Mouse (Mus musculus) forebrain, embryonic 10.5 days (tissue): ENCODE results near the gene Dnajc24. TPM values are rescaled to one million over a fixed set of nuclear protein-coding genes. Genes with fewer than 3 reads are reported as not detected.

Experiments used
- DNase-seq: peaks from one replicate; pipeline ENCODE4 v3.0.0-alpha.2; 2017; ENCODE audit warnings: low spot score; ENCODE audit errors: extremely low spot score
- H3K27ac ChIP-seq: fragments of 300-500 bp; sonication (generic); 2 replicates; pipeline ENCODE4 v1.5.1; 2016; ENCODE audit warnings: mild to moderate bottlenecking
- H3K27me3 ChIP-seq: fragments of 300-500 bp; sonication (generic); 2 replicates; pipeline ENCODE4 v1.6.1; 2016; ENCODE audit warnings: mild to moderate bottlenecking; ENCODE audit not compliant: poor library complexity, severe bottlenecking
- H3K36me3 ChIP-seq: fragments of 300-500 bp; sonication (generic); replicated peaks from 2 replicates; pipeline ENCODE4 v1.6.1; 2016; ENCODE audit warnings: mild to moderate bottlenecking, moderate library complexity
- H3K4me1 ChIP-seq: fragments of 300-500 bp; sonication (generic); 2 replicates; pipeline ENCODE4 v1.6.1; 2016
- H3K4me3 ChIP-seq: fragments of 300-500 bp; sonication (generic); 2 replicates; pipeline ENCODE4 v1.5.1; 2016; ENCODE audit warnings: mild to moderate bottlenecking, moderate library complexity
- H3K9me3 ChIP-seq: fragments of 300-500 bp; sonication (generic); 2 replicates; pipeline ENCODE4 v1.6.1; 2016; ENCODE audit warnings: mild to moderate bottlenecking, moderate library complexity
- WGBS: fragments of 180-500 bp; shearing (Covaris S2); methylation state at CpG from one replicate; pipeline ENCODE4 v1.1.7; 2016; 5-methylcytosine and 5-hydroxymethylcytosine counted together
- polyA plus RNA-seq: library from polyadenylated mRNA; unstranded; fragments of >200 nt; fragmentation: Nextera tagmentation; extraction: Ambion mirVana; gene quantifications from 2 replicates; pipeline ENCODE4 v1.2.1, GENCODE M21; 2016

Dnajc24 gene
- polyA plus RNA-seq = 60.7 TPM in 2 replicates

DNA sequence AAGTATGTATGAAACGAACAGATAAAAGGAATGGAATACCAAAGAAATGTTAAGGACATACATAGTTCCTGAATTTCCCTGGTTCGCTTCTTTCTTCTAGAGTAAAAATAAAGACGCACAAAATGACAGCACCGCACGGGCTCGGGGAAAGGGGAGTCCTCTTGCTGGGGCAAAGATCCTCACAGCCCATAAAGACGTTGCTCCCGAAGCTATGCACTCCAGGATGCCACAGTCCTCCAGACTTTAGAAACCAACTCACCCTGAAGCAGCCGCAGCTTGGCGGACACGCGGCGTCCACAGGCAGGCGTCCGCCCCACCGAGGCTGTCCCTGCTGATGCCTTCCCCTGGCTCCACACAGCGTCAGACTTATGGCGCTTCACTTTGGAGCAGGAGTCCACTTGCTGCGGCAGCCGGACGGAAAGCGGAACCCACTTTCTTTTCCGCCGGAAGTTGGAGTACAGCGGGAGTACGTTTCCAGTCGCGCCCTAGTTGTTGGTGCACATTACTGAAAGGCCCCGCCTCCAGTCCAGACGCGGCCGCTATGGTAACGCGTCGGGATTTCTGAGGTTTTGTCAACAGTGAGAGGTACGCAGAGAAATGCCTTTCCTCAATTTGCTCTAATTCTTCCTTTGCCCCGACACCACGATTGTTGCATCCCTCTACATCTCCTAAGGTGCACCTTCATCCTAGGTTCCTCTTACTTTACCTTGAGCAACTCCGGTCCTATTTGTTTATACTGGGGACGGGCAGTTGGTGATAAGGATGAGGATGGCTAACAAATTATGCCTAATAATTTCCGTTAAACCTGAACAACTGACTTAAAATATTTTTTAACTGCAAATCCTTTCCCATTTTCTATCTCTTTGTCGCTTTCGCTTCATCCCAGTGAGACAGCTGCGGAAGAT, at the start of gene Dnajc24:
Gene Dnajc24, minus strand, starts transcription at position 715 of the 905 bp plus-strand sequence.
- 2% methylated on average over 44 of the region's 44 CpGs for WGBS
- peak; percentile 94 for DNase-seq
- H3K27ac ChIP-seq = peak within 1 kb of the TSS; percentile 92

DNA sequence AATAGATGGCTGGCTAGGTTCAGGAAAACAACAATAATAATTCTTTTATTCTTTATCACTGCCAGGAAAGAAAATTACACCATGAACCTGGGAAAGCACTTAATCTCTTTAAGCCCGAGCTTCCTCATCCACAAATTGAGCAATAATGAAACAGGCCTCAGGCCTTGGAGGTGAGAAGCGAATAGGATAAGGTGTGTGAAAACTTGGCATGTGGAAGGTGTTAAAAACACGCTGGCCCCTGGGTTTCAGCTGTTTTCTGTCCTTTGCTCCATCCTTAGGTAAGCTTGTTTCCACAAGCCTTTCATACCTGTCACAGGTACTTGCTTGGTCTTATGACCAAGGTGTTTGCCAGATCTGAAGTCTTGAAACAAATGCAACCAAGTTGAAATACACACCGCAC, 43.3 kb upstream of the Dnajc24 start:
- H3K4me3 ChIP-seq = no peak overlapping the region
- DNase-seq = no peak
- no peaks in the 10 kb centered on the region for H3K9me3 ChIP-seq
- H3K27me3 ChIP-seq = no peaks in the 10 kb centered on the region; the same call in 1 of the 2 replicates
- peaks cover 23% of the 10 kb centered on the region for H3K4me1 ChIP-seq
- 80% methylated on average over 4 of the region's 4 CpGs for WGBS
- no peak overlapping the region for H3K27ac ChIP-seq
- H3K36me3 ChIP-seq = no peaks in the 10 kb centered on the region

More for the DNA sequence above, at the start of gene Dnajc24:
- H3K4me1 ChIP-seq = peaks cover 14% of the 10 kb centered on the region
- H3K27me3 ChIP-seq = no peaks in the 10 kb centered on the region
- peak within 1 kb of the TSS; percentile 90 for H3K4me3 ChIP-seq
- H3K9me3 ChIP-seq = no peaks in the 10 kb centered on the region
- peaks cover 8% of the 10 kb centered on the region; the same call in 1 of the 2 replicates for H3K36me3 ChIP-seq

DNA sequence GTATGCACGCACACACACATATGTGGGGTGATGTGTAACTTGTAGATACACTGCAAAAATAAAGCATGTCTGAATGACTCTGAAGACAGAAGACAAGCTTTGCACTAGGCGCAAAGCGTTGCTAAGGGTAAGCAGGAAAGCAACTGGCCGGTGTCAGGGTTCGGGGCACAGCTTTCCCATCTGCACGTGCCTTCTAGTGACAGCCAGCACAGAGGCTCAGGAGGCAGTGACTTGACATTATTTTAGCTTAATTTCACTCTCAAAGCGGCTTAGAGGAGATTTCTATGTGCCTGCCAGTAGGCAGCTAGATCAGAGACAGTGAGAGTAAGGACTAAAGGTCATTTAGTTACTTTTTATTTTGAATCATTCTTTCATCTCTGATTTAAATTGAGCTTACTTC, 39.1 kb upstream of the Dnajc24 start:
- DNase-seq = no peak
- H3K27ac ChIP-seq = no peak overlapping the region
- 53% methylated on average over 7 of the region's 7 CpGs for WGBS
- H3K9me3 ChIP-seq = no peaks in the 10 kb centered on the region
- H3K36me3 ChIP-seq = no peaks in the 10 kb centered on the region
- H3K27me3 ChIP-seq = peaks cover 6% of the 10 kb centered on the region; the same call in 1 of the 2 replicates
- no peak overlapping the region for H3K4me3 ChIP-seq
- H3K4me1 ChIP-seq = peaks cover 28% of the 10 kb centered on the region

DNA sequence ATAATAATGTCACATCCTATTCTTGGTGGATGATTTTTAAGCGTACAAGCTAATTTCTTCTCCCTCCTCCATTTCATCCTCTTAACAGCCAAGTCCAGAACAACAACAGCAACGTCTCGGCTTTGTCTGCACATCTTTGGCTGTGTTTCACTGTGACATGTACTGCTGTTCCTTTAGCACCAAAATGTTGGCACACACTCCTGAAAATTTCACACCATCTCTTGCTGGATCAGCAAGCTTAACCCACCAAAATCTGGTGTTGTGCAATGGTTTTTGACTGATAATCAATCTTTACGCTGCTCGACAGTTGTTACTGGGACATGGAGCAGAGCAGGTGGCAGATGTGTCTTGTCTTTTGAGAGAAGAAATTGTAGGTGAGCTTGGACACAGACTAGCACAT, 38.6 kb upstream of the Dnajc24 start:
- WGBS = 84% methylated on average over 5 of the region's 5 CpGs
- Histone ChIP-seq H3K27me3 (peaks cover 6% of the 10 kb centered on the region; the same call in 1 of the 2 replicates), H3K9me3 (no peaks in the 10 kb centered on the region), H3K36me3 (no peaks in the 10 kb centered on the region), H3K4me1 (peaks cover 28% of the 10 kb centered on the region), H3K27ac (no peak overlapping the region), H3K4me3 (no peak overlapping the region)
- no peak for DNase-seq

DNA sequence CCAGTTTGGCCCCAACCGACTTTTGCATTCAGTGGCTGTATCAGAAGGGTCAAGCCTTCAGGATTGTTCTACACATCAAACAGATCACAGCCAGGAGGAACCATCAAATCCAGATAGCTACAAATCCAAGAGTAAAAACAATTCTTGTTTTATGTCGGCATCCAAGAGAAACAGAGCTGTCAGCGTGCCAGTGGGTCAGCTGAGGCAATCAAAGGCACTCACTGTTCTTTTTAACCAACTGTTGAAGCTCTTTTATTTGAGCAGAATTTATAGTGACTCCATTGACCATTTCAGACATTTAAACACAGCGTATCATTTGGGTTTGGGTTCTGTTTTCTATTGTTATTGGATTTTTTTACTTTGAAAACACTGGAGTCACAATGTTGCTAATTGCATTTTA, 34.9 kb upstream of the Dnajc24 start:
- 64% methylated on average over 4 of the region's 4 CpGs for WGBS
- Histone ChIP-seq H3K27ac (no peak overlapping the region), H3K4me3 (no peak overlapping the region), H3K36me3 (no peaks in the 10 kb centered on the region), H3K4me1 (peaks cover 20% of the 10 kb centered on the region), H3K9me3 (no peaks in the 10 kb centered on the region), H3K27me3 (peaks cover 6% of the 10 kb centered on the region; the same call in 1 of the 2 replicates)
- DNase-seq = no peak

DNA sequence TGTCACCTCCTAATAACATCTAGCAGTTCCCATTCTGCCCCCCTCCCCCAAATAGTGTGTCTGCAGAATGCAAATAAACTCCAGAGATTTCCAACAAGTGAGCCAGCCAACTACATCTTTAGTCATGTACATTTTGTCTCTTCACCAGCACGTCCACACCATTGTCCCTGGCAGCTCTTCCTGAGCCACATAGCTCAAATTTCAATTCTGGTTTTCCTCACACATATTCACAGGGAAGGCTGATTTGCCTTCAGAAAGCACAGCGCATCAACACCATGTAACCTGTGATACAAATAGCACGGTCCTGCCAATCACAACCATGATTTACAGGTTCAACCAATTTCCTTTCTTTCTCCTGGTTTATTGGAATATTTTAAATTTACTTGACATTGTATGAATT, 21.5 kb upstream of the Dnajc24 start:
- no peaks in the 10 kb centered on the region for H3K36me3 ChIP-seq

DNA sequence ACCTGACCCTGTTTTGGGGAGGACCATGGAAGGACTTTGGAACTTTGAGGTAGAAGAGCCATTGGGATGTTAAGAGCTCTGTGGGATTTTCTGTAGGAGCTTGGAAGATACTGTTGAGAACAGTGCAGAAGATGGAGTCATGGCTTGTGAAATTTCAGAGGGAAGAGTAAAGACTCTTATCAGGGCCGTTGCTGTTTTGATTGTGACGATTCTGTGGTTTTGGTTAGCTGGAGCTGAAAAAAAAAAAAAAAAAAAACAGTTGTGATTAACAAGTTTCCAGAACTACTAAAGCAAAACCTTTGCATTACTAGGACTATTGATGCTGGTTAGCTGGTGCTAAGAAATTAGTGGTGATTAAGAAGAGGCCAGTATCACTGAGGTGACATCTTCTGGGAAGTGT, 5.1 kb upstream of the Dnajc24 start:
- peaks cover 5% of the 10 kb centered on the region for H3K4me1 ChIP-seq
- DNase-seq = no peak
- no peaks in the 10 kb centered on the region for H3K27me3 ChIP-seq
- no peaks in the 10 kb centered on the region for H3K9me3 ChIP-seq
- H3K27ac ChIP-seq = no peak overlapping the region
- H3K36me3 ChIP-seq = no peaks in the 10 kb centered on the region
- H3K4me3 ChIP-seq = no peak overlapping the region
- WGBS = 74% methylated on average over 2 of the region's 2 CpGs

More for the DNA sequence above, 21.5 kb upstream of the Dnajc24 start:
- H3K27ac ChIP-seq = no peak overlapping the region
- H3K4me1 ChIP-seq = no peaks in the 10 kb centered on the region
- no peaks in the 10 kb centered on the region for H3K27me3 ChIP-seq
- H3K4me3 ChIP-seq = no peak overlapping the region
- no peak for DNase-seq
- WGBS = 79% methylated on average over 3 of the region's 3 CpGs
- H3K9me3 ChIP-seq = no peaks in the 10 kb centered on the region

DNA sequence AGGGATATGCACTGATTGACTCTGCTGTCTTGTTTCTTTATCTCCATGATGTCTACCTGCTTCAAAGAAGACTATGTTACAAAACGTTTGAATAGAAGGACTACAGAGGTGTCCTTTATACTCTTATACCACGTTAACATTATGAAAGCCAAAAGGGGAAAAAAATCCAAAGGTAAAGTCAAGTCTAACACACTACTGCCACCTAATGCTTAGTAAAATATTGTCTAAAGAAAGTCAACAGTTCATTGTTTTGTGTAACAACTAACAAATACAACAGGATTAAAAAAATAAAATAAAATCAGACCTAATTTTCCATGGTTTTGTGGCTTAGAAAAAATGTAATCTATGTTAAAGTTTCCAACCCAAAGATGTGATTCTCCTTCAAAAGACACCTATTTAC, 15.3 kb downstream of the Dnajc24 start:
- H3K27ac ChIP-seq = no peak overlapping the region
- no peaks in the 10 kb centered on the region for H3K27me3 ChIP-seq
- peaks cover 8% of the 10 kb centered on the region for H3K36me3 ChIP-seq
- peaks cover 18% of the 10 kb centered on the region for H3K4me1 ChIP-seq
- H3K4me3 ChIP-seq = no peak overlapping the region
- peaks cover 8% of the 10 kb centered on the region; the same call in 1 of the 2 replicates for H3K9me3 ChIP-seq
- no peak for DNase-seq
- 31% methylated on average over 2 of the region's 2 CpGs for WGBS

DNA sequence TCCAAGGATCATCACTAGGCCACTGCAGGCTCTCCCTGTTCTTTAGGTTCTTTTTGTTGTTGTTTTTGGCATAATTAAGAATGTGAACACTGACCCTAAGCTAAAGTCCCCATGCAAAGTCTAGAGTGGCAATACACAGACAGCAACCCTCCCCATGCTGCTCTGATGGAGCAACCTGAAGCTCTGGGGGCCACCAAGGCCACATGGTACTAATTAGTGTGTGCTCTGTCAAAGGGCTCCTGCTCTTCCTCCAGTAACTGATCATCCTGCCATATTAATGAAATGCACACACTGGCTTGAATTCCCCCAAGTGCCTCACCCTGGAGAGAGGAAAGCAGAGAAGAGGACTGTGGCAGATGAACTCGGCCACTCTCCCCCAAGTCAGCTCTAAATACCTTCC, 16.2 kb downstream of the Dnajc24 start:
- Histone ChIP-seq H3K27me3 (no peaks in the 10 kb centered on the region), H3K36me3 (peaks cover 8% of the 10 kb centered on the region), H3K27ac (peak overlapping the region; percentile 68), H3K4me3 (no peak overlapping the region), H3K4me1 (peaks cover 18% of the 10 kb centered on the region), H3K9me3 (peaks cover 8% of the 10 kb centered on the region; the same call in 1 of the 2 replicates)
- no peak for DNase-seq
- 26% methylated on average over 1 of the region's 1 CpGs for WGBS

DNA sequence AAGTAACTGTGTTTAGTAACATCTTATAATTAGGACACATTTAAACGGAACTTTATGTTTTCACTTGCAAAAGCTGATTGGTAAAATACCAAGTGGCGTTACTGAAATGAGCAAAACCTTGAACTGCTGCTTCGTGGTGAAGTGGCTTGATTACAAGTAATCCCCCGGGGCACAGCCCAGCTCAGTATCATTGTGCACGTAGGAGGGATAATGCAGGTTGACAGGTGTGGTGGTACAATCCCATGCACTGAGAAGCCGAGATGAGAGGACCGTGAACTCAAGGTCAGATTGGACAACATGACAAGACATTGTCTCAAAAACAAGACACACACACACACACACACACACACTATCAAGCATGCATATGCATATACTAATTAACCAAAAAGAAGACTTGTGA, 18.1 kb downstream of the Dnajc24 start:
- peaks cover 19% of the 10 kb centered on the region for H3K36me3 ChIP-seq
- peaks cover 18% of the 10 kb centered on the region for H3K4me1 ChIP-seq
- H3K9me3 ChIP-seq = peaks cover 8% of the 10 kb centered on the region; the same call in 1 of the 2 replicates
- 77% methylated on average over 7 of the region's 7 CpGs for WGBS
- H3K27me3 ChIP-seq = no peaks in the 10 kb centered on the region
- no peak for DNase-seq
- no peak overlapping the region for H3K27ac ChIP-seq
- H3K4me3 ChIP-seq = no peak overlapping the region

DNA sequence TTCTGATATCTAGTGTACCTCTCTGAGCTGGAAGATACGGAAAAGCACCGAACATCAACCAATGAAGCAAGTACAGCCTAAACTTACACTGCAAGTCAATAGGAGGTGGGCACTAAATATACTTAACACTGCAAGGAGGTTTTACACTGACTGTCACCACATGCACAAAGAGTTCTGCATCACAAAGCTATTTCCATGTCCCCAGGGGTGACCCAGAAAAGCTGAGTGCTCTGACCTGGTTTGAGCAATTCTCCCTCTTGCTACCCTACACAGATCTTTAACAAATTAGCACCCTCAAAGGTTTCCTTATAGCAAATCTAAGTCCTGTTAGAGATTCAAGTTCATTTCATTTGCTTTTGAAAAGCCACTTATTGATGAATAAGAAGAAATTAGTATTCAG, 25.3 kb downstream of the Dnajc24 start:
- no peak overlapping the region for H3K4me3 ChIP-seq
- 99% methylated on average over 2 of the region's 2 CpGs for WGBS
- no peaks in the 10 kb centered on the region for H3K27me3 ChIP-seq
- no peak overlapping the region for H3K27ac ChIP-seq
- DNase-seq = no peak
- peaks cover 17% of the 10 kb centered on the region for H3K36me3 ChIP-seq
- H3K4me1 ChIP-seq = peaks cover 28% of the 10 kb centered on the region
- H3K9me3 ChIP-seq = no peaks in the 10 kb centered on the region

DNA sequence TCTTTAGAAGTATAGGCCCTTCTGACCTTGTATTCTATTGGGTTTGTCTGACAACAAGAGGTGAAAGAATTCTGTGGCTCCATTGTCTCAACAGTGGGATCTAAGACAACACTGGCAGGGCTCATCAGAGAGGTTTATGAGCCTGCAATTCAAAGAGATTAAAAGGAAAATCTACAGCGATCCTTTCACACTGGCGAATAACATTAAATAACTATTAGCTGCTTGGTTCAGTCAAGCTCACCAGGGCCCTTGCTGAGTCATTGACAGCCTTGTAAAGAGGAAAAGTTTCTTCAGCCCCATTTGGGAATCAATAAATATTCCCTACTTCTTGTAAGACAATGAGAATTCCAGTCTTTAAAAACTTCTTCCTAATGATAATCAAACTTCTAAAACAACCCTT, 29.4 kb downstream of the Dnajc24 start:
- DNase-seq = no peak
- Histone ChIP-seq H3K27me3 (no peaks in the 10 kb centered on the region), H3K36me3 (peaks cover 16% of the 10 kb centered on the region), H3K4me3 (no peak overlapping the region), H3K27ac (peak overlapping the region; percentile 65; the same call in 1 of the 2 replicates), H3K9me3 (no peaks in the 10 kb centered on the region), H3K4me1 (peaks cover 53% of the 10 kb centered on the region)
- WGBS = 5% methylated on average over 2 of the region's 2 CpGs

DNA sequence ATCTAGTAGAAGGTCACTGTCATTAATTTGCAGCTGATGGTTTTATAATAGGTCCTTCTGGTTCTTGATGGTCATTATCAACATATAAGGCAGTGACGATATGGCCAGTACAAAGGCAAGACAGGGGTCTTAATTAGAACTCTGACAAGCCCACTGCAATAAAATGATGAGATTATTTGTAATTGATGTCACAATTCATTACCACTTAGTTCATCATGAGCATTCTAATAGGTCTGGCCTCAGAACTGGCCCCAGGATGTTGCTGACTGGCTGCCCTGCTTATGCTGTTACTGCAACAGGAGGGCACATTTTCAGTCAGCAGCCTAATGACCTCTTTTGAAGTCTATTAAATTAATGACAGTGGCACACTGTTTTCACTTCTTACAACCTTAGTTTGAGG, 39.9 kb downstream of the Dnajc24 start:
- Histone ChIP-seq H3K27me3 (no peaks in the 10 kb centered on the region), H3K4me1 (no peaks in the 10 kb centered on the region), H3K36me3 (peaks cover 69% of the 10 kb centered on the region), H3K27ac (no peak overlapping the region), H3K4me3 (no peak overlapping the region), H3K9me3 (no peaks in the 10 kb centered on the region)
- no peak for DNase-seq
- 79% methylated on average over 1 of the region's 1 CpGs for WGBS
